Mouse (Mus musculus) spleen, postnatal 14 days (tissue): ENCODE results near the gene Chka.
A peak's percentile ranks its signal among the peaks of the same experiment; 100 is the strongest.

ENCODE experiments used
- DNase-seq, 2 experiments: peaks; one replicate each; pipeline ENCODE4 v3.0.0; 2021 to 2022; ENCODE audit warnings: low spot score in 2 of 2

Gene Chka

DNA sequence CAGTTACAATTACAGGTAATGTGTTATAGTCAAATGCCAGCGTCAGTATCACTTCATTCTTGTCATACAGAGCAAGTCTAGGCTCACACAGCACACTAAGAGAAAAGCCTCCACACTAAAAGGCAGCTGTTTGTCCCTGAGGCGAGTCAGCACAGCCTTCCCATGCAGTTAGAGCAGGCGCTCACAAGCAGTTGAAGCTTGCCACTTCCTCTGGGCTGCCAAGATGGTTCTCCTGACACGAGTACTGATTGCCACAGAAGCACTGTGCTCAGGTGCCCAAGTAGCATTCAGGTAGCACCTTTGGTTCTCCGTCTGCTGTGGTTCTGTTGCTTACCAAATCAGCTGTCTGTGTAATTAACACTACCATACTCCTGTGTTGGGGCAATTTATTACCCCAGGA is 37.5 kb downstream of the Chka start:
- no peak for DNase-seq

DNA sequence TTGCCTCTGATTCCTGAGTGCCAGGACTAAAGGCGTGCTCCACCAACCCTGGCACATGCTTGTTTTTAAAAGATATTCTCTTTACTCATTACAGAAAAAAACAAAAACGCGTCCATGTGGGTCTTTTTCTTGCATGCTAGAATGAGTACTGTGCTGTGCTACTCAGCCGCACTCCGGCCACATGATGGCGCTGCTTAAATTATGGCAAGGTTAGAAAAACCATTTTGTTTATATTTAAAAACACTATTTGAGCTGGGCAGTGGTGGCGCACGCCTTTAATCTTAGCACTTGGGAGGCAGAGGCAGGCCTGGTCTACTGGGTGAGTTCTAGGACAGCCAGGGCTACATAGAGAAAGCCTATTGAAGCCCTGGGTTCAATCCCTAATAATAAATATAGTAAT is 38.6 kb downstream of the Chka start:
- DNase-seq: peak in 1 of 2 experiments; percentile 43

DNA sequence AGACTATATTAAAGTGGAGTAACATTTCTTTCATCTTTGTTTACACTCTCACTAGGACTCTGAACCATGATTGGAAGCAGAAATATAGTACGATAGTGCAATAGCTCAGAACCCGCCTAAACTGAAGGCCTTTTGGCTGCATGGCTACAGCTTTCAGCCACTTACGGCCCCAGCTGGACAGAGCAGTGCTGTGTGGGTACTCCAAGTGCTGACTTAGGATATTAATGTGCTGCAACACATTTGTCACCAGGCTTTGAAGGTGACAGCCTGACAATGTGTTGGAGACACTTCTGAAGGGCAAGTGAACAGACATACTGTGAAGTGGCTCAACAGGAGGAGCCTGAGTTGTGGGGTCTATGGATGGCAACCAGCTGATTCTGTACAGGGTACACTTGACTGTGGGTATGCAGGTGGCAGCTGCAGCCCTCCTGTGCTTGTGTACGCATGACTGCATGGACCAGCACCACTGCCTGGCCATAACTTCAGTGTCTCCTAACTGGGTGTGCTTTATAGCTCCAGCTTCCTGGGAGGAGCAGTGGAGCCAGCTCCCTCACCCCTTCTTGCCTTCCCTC is 42.1 kb downstream of the Chka start:
- DNase-seq: no peak

DNA sequence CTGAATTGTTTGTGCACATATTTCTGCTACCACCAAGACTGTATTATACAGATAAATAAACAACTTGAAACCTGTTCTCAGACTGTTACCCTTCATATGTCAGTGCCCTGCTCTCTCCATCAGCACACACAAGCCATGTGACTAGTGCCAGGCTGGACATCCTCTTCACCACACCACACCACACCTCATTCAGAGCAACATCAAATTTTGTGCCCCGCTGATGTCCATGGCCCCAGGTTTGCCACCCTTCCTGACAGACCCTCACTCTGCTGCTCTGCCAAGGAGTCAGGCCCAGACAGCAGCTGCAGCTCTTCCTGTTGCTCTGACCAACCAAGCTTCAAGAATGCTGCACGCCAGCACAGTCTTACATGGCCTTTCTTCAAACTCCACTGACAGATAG is 42.7 kb downstream of the Chka start:
- no peak for DNase-seq

DNA sequence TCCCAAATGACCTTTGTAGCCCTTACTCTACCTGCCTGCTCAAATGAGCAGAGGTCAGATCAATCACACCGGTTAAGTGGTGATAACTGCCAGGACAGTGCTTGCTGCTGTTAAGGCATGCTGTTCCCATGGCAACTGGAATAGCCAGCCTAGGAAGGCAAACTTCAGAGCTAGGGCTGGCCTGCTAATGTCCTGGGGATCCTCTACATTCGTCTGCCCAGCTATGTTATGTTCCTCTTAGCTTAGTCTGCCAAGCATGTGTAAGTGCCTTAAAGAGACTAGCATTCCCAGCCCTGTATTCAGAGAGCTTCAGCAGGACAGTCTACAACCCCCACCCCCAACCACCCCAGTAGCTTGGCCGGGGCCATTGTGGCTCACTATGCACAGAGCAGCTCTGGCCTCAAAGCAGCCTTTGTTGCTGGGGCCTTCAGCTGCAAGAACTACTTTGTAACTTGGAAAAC is 43.6 kb downstream of the Chka start:
- DNase-seq: no peak

DNA sequence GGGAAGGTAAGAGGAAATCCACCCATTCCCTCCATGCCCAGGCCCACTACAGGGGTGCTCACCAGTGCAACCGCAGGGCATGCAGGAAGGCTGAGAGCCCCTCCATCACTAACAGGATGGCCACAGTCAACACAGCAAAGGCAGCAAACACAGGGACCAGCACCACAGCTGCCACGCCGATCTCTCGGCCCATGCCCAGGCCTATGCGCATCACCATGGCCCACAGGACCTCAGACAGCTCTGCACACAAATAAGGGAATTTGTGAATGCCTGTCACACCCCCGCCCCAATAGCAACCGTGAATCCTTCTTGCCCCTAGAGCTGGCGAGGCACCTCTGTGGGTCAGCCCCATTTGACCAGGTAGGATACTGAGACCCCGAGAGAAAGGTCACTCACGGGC is 44.6 kb downstream of the Chka start:
- DNase-seq: no peak

DNA sequence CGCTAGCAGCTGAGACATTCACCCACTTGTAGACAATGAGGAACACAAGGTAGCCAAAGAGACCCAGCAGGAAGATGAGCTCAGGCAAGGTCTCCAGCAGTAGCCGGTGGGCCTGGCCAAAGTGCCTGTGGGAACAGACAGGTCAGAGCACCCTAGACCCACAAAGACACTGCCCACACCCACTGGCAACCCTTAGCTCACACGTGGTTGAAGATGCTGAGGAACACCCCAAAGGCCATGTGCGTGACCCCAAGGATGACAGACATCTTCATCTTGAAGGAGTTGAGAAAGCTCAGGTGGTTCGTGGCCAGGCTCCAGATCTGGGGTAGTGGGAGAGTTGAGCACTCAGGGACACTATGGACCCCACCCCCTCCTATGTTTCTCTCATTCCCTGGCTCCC is 46.0 kb downstream of the Chka start:
- DNase-seq: no peak

DNA sequence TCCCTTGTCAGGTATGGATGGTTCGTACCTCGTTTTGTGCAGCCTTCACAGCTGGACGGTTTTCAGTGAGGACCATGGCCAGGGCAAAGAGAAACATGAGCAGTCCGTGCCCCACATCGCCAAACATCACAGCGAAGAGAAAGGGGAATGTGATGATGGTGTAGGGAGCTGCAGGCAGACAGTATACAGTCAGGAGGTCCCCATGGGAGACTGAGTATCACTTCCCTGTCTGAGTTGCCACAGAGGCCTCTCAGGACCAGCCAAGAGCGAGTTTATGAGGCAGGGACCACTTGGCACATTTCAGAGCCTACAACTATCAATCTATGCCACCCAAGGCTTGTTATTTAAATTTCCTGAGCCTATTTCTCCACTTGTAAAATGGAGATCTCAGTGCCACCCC is 47.4 kb downstream of the Chka start:
- no peak for DNase-seq

DNA sequence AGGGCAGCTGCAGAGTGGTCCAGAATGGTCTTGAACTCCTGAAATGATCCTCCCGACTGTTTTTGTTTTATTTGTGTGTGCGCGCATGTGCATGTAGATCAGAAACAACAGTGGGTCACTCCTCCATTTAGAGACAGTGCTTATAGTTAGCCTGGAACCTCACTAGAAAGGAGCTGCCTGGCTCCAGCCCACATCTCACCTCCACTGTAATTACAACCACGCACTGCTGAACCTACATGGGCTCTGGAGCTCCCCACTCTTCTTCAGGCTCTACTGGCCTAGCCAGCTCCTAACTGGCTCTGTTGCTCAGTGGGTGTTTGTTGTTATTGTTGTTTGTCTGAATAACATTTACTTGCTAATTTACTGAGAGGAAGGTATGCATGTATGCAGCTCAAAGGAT is 48.0 kb downstream of the Chka start:
- DNase-seq: no peak

DNA sequence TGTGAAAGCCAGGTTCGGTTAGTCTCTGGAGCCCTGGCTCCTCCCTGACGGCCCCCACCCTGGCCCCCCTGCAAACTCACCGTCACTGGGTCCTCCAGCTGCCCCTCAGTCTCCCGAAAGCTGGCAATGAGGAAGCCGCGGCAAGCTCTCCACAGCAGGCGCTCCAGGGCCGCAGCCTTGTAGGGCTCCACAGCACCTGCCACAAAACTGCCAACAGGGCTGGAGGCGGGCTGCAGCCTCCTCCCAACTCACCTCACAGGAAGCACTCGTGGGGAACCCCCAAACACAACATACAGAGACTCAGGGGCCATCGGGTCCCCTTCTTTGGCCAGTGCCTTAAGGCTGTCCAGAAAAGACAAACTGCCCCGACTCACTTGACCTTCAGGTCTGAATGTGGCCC is 51.4 kb downstream of the Chka start:
- no peak for DNase-seq

DNA sequence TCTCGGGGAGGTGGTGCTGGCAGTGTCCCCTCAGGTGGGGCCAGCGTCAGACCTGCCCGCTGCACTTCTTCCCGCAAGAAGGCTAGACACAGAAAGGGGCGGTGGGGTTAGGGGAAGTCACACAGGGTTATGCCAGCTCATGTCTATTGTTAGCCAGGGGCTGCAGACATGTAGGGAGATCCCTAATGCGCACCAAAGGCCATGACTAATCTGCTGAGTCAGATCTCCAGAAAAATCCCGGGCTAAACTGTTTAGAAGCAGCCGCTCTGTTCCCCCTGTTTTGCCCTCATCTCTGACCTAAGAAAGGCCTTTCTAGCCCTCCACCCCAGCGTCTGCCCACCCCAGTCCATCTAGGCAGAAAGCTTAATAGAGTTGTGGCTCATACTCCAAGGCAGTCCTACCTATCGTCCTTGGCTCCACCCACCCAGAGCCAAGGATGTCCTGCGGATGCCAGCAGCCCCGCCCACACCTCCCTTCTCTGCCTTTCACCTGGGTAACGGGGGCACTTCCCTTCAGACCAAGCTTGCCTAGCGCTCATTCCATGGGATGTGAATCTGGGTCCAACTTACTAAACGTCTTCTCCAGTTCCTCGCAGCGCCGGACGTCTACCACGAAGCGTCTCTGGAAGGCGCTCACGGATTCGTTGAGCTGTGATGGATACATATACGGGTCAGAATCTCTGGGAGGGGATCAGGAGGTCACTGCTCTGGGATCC is 52.2 kb downstream of the Chka start:
- no peak for DNase-seq

DNA sequence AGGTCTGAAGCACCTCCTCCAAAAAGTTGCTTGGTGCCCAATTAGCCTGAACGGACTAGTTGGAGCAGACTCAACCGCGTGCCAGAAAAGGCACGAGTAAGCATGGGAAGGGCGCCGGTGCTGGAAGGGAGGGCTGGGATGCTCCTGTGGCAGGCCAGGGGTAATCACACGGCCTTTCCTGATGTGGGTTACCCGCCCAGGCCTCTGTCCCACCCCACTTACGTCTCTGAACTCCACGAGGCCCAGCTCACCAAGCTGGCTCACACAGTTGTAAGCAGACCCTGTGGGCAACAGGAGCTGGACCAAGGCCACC is 52.7 kb downstream of the Chka start:
- DNase-seq: no peak

DNA sequence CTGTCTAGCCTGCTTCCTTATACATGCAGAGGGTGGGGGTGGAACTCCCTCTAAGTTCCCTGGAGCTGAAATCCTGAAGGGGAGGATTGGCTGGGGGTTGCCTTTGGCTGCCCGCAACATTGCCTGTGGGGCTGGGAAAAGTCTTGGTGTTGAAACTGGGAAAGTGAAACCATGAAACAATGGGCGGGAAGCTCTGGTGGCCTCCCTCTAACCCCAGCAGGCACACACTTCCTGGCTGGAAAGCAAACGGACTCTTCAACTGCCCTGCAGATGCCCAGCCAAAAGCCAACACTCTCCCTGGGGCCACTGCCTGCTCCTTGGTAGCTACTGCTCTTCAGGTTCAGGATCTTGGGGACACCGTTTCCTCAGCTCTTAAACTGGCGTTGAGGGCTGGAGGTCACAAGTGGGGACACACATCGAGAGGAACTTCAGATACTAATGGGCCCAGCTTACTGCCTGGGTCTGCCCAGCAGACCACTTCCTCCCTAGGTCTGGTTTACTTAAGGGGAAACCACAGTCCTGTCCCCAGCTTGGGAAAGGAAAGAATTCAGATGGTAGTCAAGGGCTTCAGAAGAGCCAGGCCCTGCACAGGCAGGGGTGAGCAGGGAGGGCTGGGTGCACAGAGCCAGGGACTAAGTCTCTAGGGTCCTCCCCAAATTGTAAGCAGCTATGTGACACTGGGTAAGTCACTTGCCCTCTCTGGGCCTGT is 53.8 kb downstream of the Chka start:
- no peak for DNase-seq

DNA sequence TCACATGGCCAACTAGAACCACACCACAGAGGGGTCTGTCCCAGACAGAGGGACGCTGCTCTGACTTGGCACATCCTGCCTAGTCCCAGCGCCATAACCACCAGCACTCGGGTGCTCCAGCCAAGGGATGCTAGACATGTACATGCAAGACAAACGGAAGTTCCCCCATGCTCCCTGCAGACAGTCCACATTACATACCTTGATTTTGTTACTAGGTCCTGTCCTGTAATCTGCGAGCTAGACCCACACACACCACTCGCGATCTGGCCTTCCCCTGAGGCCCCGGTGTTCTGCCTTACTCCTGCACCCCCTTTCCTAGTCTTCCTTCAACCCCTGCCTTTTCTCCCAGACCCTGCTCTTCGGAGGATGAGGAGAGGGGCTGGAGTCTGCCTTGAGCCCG is 54.8 kb downstream of the Chka start:
- no peak for DNase-seq

DNA sequence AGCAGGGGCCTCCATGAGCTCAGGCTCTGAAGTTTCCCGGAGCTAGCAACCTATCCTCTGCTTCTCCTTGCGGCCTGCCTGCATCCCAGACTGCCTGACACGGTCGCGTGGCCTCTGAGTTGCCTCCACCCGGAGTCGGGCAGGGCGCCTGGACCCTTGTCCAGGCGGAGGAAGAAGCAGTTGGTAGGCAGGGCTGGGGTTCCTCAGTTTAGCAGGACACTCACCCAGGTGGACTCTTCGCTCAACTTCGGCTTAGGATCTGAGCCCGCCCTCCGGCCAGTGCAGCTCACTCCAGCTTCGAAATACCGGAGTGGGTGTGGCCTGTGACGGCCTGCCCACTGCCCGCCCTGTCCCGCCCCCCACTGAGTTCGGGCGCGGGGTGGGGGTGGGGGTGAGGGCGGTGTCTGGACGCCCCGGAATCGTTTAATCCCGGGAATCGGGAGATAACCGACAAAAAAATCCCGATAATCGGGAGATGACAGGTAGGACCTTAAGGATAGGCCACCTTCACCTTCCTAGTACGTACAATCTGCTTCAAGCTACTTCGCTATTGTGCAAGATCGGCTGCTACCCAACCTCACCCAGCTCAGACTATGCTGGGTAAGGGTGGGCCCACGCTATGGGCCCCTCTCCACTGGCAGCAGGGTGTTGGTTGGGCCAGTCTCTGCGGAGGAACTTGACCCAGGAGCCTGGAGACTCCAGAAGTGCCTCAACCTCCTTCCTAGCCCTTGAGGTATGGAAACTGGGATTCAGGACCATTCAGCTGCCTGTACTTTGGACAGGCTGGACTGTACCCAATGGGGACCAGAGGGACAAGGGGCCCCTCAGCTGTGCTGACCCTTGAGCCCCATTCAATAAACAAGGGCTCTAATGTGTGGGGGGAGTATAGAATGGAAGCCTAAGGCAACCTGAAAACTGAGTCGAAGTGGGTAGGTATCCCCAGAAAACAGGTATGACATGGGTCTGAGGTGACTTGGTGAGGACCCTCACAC is 55.5 kb downstream of the Chka start, which contains the start of gene Tcirg1:
TSS of gene Tcirg1 (minus strand) at position 339 of the 992 bp plus-strand sequence.
- DNase-seq: peak; percentile 46 to 63

DNA sequence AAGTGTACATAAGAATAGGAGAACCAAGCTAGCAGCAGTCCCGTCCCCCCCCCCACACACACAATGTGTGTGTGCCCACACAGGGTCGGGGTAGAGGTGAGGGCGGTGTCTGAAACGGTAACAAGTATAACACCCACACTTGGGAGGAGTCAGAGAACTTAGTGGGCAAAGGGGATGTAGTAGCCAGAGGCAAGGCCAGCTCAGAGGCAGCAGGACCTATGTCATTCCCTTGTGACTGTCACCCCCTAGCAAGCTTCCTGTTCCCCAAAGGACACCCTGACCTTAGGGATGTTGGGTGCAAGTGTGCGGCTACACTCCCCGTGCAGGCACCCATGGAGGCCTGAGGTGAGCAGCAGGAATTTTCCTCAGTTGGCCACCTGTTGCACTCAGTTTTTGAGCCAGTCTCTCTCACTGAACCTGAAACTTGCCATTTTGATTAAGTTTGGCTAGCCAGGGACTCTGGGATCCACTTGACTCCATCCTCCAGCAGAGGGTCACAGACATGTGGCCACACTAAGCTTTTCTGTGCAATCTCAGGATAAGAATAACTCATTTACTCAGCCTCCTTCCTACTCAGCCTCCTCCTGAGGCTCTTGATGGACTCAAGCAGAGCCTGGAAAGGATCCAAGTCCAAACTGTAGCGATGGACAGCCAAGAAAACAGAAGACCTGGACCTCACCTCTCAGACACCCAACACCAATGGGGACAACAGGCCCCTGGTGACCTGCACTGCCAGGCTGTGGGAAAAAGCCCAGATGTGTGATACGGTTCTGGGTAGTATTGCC is 56.5 kb downstream of the Chka start:
- no peak for DNase-seq

DNA sequence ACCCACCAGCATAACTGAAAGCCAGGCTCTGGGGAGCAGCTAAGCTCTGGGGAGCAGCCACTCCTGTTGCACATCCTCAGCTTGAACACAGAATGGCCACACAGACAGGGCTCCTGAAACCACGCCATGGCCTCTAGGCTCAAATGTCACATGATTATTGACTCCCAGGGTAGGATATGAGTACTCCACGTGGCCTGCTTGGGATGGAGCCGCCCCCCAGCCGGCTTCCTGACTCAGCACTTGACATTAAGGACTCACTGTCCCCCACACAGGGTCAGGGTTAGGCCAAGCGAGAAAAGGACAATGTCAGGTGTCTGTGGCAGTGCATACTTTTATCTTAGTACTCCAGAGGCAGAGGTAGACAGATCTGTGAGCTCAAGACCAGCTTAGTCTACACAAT is 58.6 kb downstream of the Chka start:
- no peak for DNase-seq

DNA sequence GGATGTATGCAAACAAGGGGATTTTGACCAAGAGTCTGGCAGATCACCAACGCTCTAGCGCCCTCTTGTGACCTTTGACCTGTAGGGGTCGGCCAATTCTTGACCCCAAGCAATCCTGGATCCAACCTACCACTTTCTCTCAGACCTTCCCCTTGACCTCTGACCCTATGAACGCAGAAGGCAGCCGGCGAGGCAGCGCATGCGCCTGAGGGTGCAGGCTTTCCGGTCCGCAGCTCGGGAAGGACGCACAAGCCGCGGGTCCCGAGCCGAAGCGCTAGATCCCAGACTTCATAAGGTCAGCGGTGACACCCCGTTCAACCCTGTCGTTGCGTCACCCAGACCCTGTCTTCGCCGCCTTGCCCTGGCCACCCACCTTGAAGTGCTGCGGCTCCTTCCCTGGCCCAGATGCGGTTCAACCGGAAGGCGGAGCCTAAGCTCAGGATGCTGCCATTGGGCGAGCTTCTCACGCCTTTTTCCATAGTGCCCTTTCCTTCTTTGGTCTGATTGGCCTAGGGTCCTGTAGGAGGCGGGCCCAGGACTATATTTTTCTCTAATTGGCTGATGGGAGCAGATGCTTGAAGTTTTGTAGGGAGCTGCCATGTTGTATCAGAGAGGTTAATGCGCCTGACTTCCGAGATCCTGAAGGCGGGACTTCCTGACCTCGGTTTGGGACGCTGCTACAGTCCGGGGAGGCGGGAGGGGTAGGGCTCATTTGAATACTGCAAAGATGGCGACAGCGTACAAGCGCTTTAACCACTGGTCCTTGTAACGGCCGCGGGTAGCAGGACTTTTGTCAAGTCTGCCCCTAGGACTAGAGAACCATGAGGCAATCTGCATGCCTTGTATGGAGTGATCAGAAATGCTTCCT is 61.0 kb downstream of the Chka start, which contains the start of gene Ndufs8:
TSS of gene Ndufs8 (minus strand) at position 438 of the 868 bp plus-strand sequence.
- DNase-seq: peak; percentile 71 to 81

DNA sequence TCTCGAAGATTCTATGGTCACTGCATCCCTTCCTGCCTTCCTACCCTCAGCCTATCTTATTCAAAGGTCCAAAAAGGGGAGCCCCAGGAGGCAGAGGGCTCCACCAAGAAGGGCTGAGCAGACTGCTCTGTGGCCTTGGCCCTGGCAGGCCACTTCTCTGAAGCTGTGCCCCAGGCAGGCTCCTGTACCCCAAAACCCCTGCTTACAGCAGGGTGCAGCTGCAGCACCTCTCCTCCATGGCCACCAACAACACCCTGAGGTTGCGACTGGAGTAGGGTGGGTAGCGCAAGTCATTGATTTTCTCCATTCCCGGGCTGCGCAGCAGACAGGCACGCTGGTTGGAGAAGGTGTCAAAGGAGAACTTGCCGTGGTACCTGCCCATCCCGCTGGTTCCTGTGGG is 62.1 kb downstream of the Chka start:
- no peak for DNase-seq

DNA sequence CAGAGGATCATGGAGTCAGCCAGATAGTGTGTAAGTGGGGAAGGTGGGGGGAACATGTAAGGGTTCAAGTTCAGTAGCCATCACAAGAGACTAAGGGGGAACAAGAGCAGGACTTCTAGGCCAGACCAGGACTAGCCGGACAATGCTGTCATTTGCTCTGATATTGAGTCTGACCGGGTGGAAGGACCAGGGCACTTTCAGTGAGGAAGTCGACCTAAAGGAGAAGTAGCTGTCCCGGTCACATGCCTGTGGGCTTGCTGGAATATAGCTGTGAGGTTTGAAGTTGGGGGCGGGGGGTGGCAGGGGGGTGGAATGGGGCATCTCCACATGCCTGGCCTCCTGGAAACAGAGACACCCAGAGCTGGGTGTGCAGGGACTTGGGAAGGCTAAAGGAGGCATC is 63.0 kb downstream of the Chka start:
- no peak for DNase-seq
